Mouse (Mus musculus) megakaryocyte-erythroid progenitor cell, adult 5-6 weeks (primary cell): ENCODE results near the gene Myo1e. TPM values are rescaled to one million over a fixed set of nuclear protein-coding genes. Genes with fewer than 3 reads are reported as not detected.

Experiments used
- ATAC-seq: replicated peaks from 2 replicates; pipeline ENCODE4 v1.8.0; 2016; ENCODE audit warnings: mild to moderate bottlenecking, inconsistent platforms; ENCODE audit not compliant: severe bottlenecking, poor library complexity, low FRiP score, low TSS enrichment
- total RNA-seq, 2 experiments: library from RNA; stranded (forward) in 1 of 2; stranded (reverse) in 1 of 2; fragments of 200-1000, 215-1000 nt in 1 of 2; fragments of >200 nt in 1 of 2; fragmentation: Nextera tagmentation in 1 of 2; gene quantifications; 2 replicates each; pipeline ENCODE4 v1.2.3; 2014 to 2017

Gene Myo1e
- total RNA-seq, 2 experiments from 2014 or later, result 2.1 to 4.0 TPM

GRCm38 (mm10) chr9:70328193-70328841, 121.2 kb downstream of the Myo1e start:
- ATAC-seq, result no peak

- ATAC-seq, result no peak
Measured at GRCm38 (mm10) chr9:70331727-70332335, 124.7 kb downstream of the Myo1e start.

- no peak for ATAC-seq
Measured at GRCm38 (mm10) chr9:70338391-70338790, 131.2 kb downstream of the Myo1e start.

GRCm38 (mm10) chr9:70338894-70339293, 131.7 kb downstream of the Myo1e start:
- ATAC-seq, result no peak

- ATAC-seq, result no peak
Measured at GRCm38 (mm10) chr9:70349274-70349673, 142.1 kb downstream of the Myo1e start.

GRCm38 (mm10) chr9:70351570-70352277, 144.6 kb downstream of the Myo1e start:
- ATAC-seq, result no peak

- ATAC-seq, result no peak
Measured at GRCm38 (mm10) chr9:70356254-70356653, 149.1 kb downstream of the Myo1e start.

GRCm38 (mm10) chr9:70359402-70360131, 152.4 kb downstream of the Myo1e start:
- ATAC-seq, result no peak

GRCm38 (mm10) chr9:70364741-70365140, 157.6 kb downstream of the Myo1e start:
- no peak for ATAC-seq

GRCm38 (mm10) chr9:70365915-70366314, 158.8 kb downstream of the Myo1e start:
- ATAC-seq, result no peak

- ATAC-seq, result no peak
Measured at GRCm38 (mm10) chr9:70366898-70367297, 159.7 kb downstream of the Myo1e start.

- ATAC-seq, result no peak
Measured at GRCm38 (mm10) chr9:70371638-70372037, 164.5 kb downstream of the Myo1e start.

- no peak for ATAC-seq
Measured at GRCm38 (mm10) chr9:70379502-70380467, 172.6 kb downstream of the Myo1e start.

- peak; percentile 45 for ATAC-seq
Measured at GRCm38 (mm10) chr9:70382091-70382490, 174.9 kb downstream of the Myo1e start.

GRCm38 (mm10) chr9:70383750-70384149, 176.6 kb downstream of the Myo1e start:
- ATAC-seq, result no peak

- no peak for ATAC-seq
Measured at GRCm38 (mm10) chr9:70384494-70384893, 177.3 kb downstream of the Myo1e start.

- peak; percentile 83 for ATAC-seq
Measured at GRCm38 (mm10) chr9:70384958-70385728, 178.0 kb downstream of the Myo1e start.

GRCm38 (mm10) chr9:70387410-70388119, 180.4 kb downstream of the Myo1e start:
- ATAC-seq, result no peak
